Mouse (Mus musculus) retina, adult 2 months (tissue): ENCODE data around the gene Cnksr3.

ENCODE experiments used
- DNase-seq: peaks from one replicate; pipeline ENCODE4 v3.0.0-alpha.2; 2012; ENCODE audit warnings: low read depth, low spot score

Cnksr3 gene

DNA sequence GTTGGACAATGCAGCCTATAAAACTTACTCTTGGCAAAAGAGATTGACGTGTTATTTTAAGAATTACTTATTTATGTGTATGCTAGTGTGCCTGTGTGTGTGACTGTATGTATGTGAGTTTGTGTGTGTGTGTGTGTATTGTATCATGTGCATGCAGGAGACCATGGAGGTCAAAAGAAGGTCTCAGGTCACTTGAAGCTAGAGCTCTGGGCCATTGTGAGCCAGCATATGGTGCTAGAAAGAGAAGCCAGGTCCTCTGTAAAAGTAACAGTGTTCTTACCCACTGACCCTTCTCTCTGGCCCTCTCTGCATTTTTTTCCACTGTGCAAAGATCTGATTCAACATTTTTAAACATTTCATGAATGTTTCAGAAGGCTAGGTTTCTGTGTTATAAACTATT is 134.1 kb downstream of the Cnksr3 start:
- DNase-seq: no peak

DNA sequence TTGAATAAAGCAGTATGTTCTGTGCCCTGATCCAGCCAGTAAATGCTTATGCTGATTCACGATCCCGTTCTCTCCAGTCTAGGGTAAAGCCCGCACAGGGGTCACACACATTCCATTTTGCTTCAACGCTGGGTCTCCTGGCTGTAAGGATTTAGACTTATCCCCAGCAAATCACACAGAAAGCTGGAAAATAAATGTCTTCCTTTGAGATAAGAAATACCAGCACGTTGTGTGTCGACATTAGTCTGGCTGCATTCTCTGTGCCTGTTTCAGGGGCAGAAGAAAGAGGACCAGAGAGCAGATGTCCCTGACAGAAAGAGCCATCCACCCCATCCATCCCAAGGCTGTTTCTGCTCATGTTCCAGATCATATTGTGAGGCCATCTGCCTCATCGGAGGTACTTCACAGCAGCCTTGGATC is 134.6 kb downstream of the Cnksr3 start:
- no peak for DNase-seq

GRCm38 (mm10) chr10:7076662-7077211 is 135.3 kb downstream of the Cnksr3 start:
- DNase-seq: no peak

DNA sequence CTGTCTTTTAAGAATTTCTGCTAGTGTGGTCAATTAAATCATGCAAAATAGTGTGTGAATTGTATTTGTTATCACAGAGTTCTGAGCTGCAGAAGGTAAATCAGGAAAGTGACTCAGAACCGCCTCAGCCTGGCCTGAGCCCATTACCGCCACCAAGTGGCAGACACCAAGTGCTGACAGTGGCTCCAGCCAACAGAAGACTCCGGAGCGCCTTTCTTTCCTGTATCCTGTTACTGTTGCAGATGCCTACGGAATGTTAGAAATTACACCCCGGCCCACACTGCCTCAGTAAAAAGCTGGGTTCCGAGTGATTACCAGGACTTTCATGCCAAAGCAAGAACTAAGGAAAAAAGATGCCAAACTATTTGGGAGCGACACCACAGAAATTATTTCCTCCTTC is 135.8 kb downstream of the Cnksr3 start:
- peak; percentile 25 for DNase-seq

DNA sequence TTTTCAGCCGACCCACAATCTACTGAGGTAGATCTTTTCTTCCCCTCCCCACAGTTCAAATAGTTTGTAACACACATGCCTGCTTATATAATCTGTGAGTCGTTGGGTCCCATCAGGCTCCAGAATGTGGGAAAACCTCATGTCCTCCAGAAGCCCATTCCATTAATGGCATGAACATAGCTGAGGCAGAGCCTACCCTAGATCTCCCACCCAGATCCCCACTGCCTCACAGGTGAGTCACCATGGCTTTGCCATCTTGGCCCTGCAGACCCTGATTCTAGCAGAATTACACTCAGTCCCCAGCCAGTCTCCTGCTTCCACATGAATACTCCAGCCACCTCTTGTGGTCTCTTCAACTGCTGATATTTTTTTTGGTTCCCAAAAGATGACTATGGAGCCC is 136.4 kb downstream of the Cnksr3 start:
- no peak for DNase-seq

DNA sequence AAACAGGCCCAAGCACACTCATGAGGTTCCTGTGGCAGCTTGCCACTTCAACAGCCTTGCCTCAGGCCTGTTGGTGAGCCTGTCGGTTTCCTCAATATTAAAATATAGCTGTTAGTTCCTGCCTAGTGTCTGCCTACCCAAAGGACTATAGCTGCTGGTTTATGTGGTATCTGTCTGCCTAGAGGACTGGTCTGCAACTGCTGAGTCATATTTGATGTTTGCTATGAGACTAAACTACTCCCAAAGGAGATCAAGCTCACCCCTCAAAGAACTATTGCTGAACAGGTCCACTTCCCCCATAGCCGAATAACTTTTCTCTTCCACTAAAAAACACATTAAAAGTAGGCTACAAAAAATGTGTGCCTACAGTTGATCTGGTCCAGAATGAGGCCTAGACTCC is 137.8 kb downstream of the Cnksr3 start:
- no peak for DNase-seq

DNA sequence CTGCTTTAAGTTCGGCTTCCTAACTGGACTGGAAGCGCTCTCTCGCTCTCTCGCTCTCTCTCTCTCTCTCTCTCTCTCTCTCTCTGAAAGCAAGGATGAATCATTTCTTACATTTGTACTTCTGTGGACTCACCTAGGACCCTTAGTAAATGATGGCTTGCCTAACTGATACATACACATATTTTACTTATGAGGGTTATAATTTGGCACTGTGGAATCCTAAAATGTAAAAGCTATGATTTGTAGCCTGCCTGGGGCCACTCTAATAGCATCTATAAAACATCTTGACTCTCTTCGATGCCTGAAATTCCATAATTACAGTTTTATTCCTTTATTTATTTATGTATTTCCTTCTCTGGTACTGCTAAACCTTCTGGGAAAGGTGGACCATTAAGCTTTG is 141.1 kb downstream of the Cnksr3 start:
- no peak for DNase-seq

GRCm38 (mm10) chr10:7070100-7070835 is 141.8 kb downstream of the Cnksr3 start:
- no peak for DNase-seq

GRCm38 (mm10) chr10:7069090-7069489 is 142.9 kb downstream of the Cnksr3 start:
- no peak for DNase-seq
